Mouse (Mus musculus) lung, embryonic 16.5 days (tissue): ENCODE measurements around the gene Chchd5. TPM values are rescaled to one million over a fixed set of nuclear protein-coding genes. Genes with fewer than 3 reads are reported as not detected.

Experiments
- ATAC-seq: fragments of 200-750 bp; cut with Nextera tagmentation; 2 replicates; pipeline ENCODE4 v1.8.0; 2017; ENCODE audit warnings: low read depth, mild to moderate bottlenecking, moderate library complexity
- H3K27ac ChIP-seq: fragments of 300-500 bp; sonication (generic); 2 replicates; pipeline ENCODE4 v1.5.1; 2014; ENCODE audit warnings: mild to moderate bottlenecking, control low read depth, low read length
- H3K27me3 ChIP-seq: fragments of 300-500 bp; sonication (generic); 2 replicates; pipeline ENCODE4 v1.6.1; 2014; ENCODE audit warnings: low read depth, low read length, mixed read lengths; ENCODE audit not compliant: control insufficient read depth, insufficient read depth
- H3K36me3 ChIP-seq: fragments of 300-500 bp; sonication (generic); 2 replicates; pipeline ENCODE4 v1.6.1; 2014; ENCODE audit warnings: low read length; ENCODE audit not compliant: control insufficient read depth, insufficient read depth
- H3K4me1 ChIP-seq: fragments of 300-500 bp; sonication (generic); replicated peaks from 2 replicates; pipeline ENCODE4 v1.6.1; 2014; ENCODE audit warnings: low read length, mixed read lengths; ENCODE audit not compliant: control insufficient read depth, insufficient read depth
- H3K4me2 ChIP-seq: fragments of 300-500 bp; sonication (generic); 2 replicates; pipeline ENCODE4 v1.6.1; 2014; ENCODE audit warnings: low read depth, low read length, control low read depth
- H3K4me3 ChIP-seq: fragments of 300-500 bp; sonication (generic); 2 replicates; pipeline ENCODE4 v1.5.1; 2014; ENCODE audit warnings: mild to moderate bottlenecking, low read length, control low read depth
- H3K9ac ChIP-seq: fragments of 300-500 bp; sonication (generic); 2 replicates; pipeline ENCODE4 v1.6.1; 2014; ENCODE audit warnings: low read length, control low read depth
- H3K9me3 ChIP-seq: fragments of 300-500 bp; sonication (generic); 2 replicates; pipeline ENCODE4 v1.6.1; 2016; ENCODE audit warnings: low read length; ENCODE audit not compliant: control insufficient read depth
- WGBS: fragments of 180-500 bp; shearing (Covaris S2); extraction: QIAGEN DNeasy Blood & Tissue Kit; methylation state at CpG from one replicate; pipeline ENCODE4 v1.1.7; 2014; 5-methylcytosine and 5-hydroxymethylcytosine counted together
- polyA plus RNA-seq: library from polyadenylated mRNA; unstranded; fragments of >200 nt; fragmentation: Nextera tagmentation; extraction: Ambion mirVana; gene quantifications from 2 replicates; pipeline ENCODE4 v1.2.1, GENCODE M21; 2015

Chchd5 gene
- polyA plus RNA-seq, 1 experiment from 2014 or later = 28.3 TPM

DNA sequence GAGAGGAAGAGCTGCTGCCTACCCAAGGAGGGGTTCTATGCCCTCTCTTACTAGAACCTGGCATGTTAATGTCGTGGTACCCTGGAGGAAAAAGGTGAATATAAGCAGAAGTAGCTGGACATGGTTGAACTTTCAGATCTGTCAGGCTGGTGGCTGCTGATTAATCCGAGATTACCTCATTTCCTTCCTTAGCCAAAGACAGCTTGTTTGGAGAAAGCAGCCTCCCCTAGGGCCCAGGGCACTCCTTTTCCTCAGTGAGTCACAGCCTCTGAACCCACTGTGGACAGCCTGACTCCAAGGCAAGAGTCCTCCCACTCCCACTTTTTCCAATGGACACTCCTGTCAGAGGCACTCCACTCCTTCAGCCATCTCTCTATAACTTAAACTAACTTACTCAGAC lies 46.1 kb downstream of the Chchd5 start:
- Histone ChIP-seq H3K9ac (no peak overlapping the region), H3K27ac (no peak overlapping the region), H3K4me2 (no peak overlapping the region), H3K27me3 (no peaks in the 10 kb centered on the region), H3K36me3 (no peaks in the 10 kb centered on the region), H3K4me3 (no peak overlapping the region), H3K4me1 (0 out of 2 replicates have a peak, but pooled peaks cover 3% of the 10 kb centered on the region), H3K9me3 (no peaks in the 10 kb centered on the region)
- no peak; the same call in 1 of the 2 replicates for ATAC-seq
- WGBS = 40% methylated on average over 2 of the region's 2 CpGs

DNA sequence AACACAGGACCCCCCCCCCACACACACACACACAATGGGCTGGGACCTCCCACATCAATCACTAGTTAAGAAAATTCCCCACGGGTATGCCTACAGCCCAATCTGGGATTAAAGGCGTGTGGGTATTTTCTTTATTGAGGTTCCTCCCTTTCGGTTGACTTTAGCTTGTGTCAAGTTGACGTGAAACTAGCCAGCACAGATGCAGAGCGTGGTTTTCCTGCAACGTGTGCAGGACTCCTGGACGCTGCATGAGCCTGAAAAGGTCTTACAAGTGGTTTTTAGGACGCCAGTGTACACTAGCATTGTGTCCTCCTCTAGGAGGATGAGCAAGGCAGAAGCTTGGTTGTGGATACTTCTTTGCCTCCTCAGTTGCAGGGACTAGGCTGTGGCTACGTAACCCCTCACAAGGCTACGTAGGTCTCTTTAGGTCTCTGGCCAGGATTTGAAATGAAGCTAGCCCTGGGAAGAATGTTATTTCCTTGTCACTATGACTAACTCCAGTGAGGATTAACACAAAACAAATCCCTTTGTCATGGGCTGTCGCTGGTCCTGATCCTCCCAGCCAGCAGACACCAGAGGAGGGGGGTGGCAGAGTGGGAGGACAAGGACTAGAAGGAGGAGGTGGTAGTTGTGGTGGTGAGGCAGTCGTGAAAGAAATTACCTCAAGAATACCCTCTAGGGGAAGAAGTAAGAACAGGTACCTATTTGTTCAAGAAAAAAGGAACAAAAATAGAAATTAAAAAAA lies 47.3 kb downstream of the Chchd5 start:
- Histone ChIP-seq H3K27me3 (no peaks in the 10 kb centered on the region), H3K9me3 (no peaks in the 10 kb centered on the region), H3K36me3 (no peaks in the 10 kb centered on the region), H3K4me3 (no peak overlapping the region), H3K27ac (no peak overlapping the region), H3K9ac (no peak overlapping the region), H3K4me2 (no peak overlapping the region), H3K4me1 (0 out of 2 replicates have a peak, but pooled peaks cover 3% of the 10 kb centered on the region)
- ATAC-seq = no peak
- 81% methylated on average over 12 of the region's 12 CpGs for WGBS

DNA sequence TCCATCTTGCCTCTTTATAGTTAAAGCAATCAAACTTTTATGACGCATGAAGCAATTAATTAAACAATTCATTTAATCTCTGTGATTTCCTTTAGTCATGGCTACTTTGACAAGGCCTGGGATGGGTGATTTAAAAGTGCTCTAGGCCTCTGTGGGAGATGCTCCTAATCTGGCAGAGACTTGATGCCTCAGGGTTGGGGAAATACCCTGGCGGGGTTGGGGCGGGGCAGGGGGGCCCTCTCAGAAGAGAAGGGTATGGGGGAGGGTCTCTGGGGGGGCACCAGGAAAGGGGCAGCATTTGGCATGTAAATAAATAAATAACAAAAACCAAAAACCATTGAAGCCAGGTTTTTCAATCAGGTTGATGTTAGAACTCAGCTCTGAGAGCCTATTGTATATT lies 48.2 kb downstream of the Chchd5 start:
- no peak overlapping the region for H3K4me3 ChIP-seq
- no peak overlapping the region for H3K9ac ChIP-seq
- 61% methylated on average over 3 of the region's 3 CpGs for WGBS
- H3K9me3 ChIP-seq = no peaks in the 10 kb centered on the region
- H3K27me3 ChIP-seq = no peaks in the 10 kb centered on the region
- ATAC-seq = no peak
- no peaks in the 10 kb centered on the region for H3K36me3 ChIP-seq
- no peak overlapping the region for H3K27ac ChIP-seq
- H3K4me1 ChIP-seq = 0 out of 2 replicates have a peak, but pooled peaks cover 3% of the 10 kb centered on the region
- no peak overlapping the region for H3K4me2 ChIP-seq

DNA sequence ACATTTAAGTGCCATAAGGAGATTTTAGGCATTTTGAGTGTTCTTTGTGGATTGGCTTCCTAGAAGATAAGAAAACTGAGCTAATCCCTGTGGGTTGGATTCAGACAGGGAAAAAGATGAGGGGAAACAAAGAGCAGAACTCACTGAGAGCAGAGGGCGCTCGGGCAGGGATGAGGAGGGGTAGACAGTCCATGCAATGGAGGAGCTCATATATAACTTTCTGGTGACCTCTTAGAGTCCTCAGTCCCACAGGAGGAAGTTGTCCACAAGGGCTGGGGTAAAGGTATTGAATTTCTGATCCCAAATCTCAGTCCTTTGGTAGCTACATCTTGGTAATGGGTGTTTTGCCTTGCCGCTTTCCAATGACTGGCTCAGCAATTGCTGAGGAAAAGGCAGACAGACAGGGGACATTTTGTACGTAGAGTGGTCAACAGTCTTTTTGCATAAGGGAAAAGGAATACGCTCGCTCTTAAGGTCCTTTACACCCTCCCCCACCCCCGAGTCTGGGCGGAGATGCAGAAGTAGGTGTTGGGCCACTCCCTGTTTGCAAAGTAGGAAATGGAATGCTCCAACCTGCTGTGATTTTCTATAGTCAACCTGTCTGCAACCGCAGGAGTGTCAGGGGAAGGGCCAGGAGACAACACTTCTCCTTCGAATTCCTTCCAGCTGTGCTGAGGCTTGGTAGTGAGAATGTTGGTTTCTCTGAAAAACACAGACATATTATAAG lies 48.8 kb downstream of the Chchd5 start:
- Histone ChIP-seq H3K4me2 (peak overlapping the region; percentile 4; the same call in 1 of the 2 replicates), H3K4me1 (0 out of 2 replicates have a peak, but pooled peaks cover 3% of the 10 kb centered on the region), H3K27me3 (no peaks in the 10 kb centered on the region), H3K9ac (no peak overlapping the region), H3K9me3 (no peaks in the 10 kb centered on the region), H3K4me3 (peak overlapping the region; percentile 5; the same call in 1 of the 2 replicates), H3K36me3 (no peaks in the 10 kb centered on the region), H3K27ac (0 out of 2 replicates have a peak overlapping the region, but pooled peaks have one; percentile 1)
- WGBS = 36% methylated on average over 10 of the region's 10 CpGs
- ATAC-seq = peak; percentile 66

DNA sequence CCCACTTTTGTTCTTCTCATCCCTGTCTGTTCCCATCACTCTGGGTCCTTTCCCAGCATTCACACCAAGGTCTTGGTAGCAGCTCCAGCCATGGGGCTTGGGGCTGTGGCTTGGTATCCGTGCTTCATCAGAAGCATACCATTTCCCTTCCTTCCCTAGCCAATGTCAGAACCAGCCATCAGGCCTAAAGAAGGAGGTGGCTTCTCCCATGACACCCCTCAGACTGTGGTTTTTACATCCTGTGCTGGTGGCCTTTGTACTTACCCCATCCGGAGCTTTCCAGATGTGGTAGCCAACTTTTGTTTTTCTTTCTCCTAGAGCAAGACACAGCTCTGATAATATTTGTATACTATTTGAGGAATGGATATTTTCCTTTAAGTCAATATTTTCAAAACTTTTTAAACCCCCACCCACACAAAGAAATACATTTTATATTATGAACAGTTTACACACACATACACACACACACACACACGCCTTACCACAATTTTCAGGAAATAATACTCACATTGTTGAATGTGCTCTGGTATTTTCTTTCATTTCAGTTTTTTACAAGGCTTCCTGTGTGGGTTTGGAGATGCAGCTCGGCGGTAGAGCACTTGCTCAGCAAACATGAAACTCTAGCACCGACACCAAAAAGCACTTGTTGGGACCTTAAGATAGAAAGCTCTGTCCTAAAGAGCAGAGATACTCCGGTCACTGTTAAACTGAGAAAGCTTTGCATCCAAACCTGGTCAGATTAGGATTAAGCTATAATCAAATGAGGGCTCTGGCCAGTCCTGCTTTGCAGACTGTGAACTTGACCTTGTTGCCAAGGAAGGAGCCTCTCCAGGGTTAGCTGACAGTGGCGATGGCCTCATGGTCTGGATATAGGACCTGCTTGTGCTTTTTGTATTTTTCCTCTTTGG lies 50.7 kb downstream of the Chchd5 start:
- Histone ChIP-seq H3K9me3 (no peaks in the 10 kb centered on the region), H3K27me3 (no peaks in the 10 kb centered on the region), H3K4me1 (no peaks in the 10 kb centered on the region), H3K9ac (no peak overlapping the region), H3K36me3 (no peaks in the 10 kb centered on the region), H3K27ac (no peak overlapping the region), H3K4me3 (no peak overlapping the region), H3K4me2 (no peak overlapping the region)
- ATAC-seq = no peak
- WGBS = 48% methylated on average over 8 of the region's 8 CpGs

DNA sequence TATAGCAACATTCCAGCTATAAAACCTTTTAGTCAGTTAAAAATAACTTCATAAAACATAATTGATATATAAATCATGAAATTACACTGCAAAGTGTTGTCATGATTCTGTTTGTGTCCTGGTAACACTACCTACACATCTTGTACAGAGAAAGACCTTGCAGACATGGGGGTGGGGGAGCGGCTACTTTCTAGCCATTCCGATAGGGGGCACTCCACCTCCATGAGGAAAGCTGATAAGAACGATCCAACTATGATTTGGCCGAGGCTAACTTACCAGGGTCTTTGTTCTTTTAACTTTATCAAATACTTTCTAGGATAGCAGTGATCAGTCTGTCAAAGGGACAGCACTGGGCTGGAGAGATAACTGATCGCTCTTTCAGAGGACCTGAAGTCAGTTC lies 52.0 kb downstream of the Chchd5 start:
- H3K27ac ChIP-seq = no peak overlapping the region
- no peaks in the 10 kb centered on the region for H3K36me3 ChIP-seq
- H3K27me3 ChIP-seq = no peaks in the 10 kb centered on the region
- H3K9ac ChIP-seq = no peak overlapping the region
- H3K4me2 ChIP-seq = no peak overlapping the region
- no peaks in the 10 kb centered on the region for H3K4me1 ChIP-seq
- 83% methylated on average over 5 of the region's 5 CpGs for WGBS
- no peak overlapping the region for H3K4me3 ChIP-seq
- no peak for ATAC-seq
- no peaks in the 10 kb centered on the region for H3K9me3 ChIP-seq

DNA sequence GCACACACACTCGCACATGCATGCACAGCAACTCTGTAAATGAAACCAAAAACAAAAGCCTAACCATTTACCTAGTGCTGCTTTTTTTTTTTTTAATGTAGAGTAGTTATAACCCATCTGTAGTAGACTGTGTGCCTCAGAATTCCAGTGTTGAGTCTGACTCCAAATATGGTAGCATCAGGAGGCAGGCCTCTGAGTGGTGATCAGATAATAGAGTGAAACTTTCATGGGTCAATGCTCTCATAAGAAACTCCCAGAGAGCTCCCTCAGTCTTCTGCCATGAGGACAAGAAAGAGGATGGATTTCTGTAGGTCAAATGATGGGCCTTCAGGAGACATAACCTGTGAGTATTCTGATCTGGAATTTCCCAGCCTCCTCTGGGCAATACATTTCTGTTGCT lies 52.9 kb downstream of the Chchd5 start:
- H3K27me3 ChIP-seq = no peaks in the 10 kb centered on the region
- H3K9me3 ChIP-seq = no peaks in the 10 kb centered on the region
- no peaks in the 10 kb centered on the region for H3K4me1 ChIP-seq
- H3K9ac ChIP-seq = no peak overlapping the region
- ATAC-seq = no peak
- H3K4me3 ChIP-seq = no peak overlapping the region
- H3K36me3 ChIP-seq = no peaks in the 10 kb centered on the region
- H3K27ac ChIP-seq = no peak overlapping the region
- 95% methylated on average over 1 of the region's 1 CpGs for WGBS
- H3K4me2 ChIP-seq = no peak overlapping the region

DNA sequence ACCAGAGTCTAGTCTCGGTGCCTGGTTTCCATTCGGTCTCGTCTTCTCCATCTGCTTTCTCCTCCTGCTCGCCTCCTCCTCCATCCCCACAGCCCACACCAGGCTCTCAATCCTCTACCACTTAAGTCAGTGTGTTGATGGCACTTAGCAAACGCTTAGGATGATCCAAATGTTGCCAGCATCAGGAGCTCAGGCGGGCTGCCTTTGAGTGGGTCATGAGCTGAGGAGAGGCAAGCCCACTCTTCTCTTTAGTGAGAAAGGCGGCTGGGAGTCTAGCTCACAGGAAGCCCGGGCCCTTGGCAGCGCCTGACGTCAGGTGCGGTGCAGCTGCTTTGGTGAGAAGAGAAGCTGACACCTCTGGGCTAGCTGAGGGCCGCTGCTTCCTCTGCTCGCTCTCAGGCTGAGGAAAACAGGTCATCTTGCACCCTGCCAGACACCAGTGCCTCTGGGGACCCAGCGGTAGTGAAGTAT lies 54.1 kb downstream of the Chchd5 start:
- Histone ChIP-seq H3K4me3 (no peak overlapping the region), H3K9ac (no peak overlapping the region), H3K4me2 (no peak overlapping the region), H3K4me1 (no peaks in the 10 kb centered on the region), H3K27me3 (no peaks in the 10 kb centered on the region), H3K9me3 (no peaks in the 10 kb centered on the region), H3K27ac (no peak overlapping the region), H3K36me3 (no peaks in the 10 kb centered on the region)
- ATAC-seq = no peak
- WGBS = 49% methylated on average over 14 of the region's 14 CpGs
